In the genomic region with DNA sequence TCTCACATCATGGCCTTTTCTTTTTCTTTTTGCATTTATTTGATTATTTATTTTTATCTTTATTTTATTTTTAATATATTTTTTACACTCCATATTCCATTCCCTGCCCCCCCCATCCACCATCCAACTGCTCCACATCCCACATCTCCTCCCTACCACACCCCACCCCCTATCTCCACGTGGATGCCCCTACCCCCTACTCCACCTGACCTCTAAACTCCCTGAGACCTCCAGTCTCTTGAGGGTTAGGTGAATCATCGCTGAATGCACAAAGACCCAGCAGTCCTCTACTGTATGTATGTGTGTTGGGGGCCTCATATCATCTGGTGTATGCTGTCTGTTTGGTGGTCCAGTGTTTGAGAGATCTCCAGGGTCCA, we compare ENCODE assay signal across 7 mouse cellular contexts.
DNase-seq lines count a peak whose midpoint lies in the region; ATAC-seq and TF ChIP-seq lines count a peak whose summit lies in the region.
"Not testable (repeated sequence)": the region's sequence is repeated elsewhere in the genome, so short reads cannot be mapped to it uniquely, and the experiment has no call there.

No protein-coding gene starts in this region.

- not testable (repeated sequence) for H3K4me3 ChIP-seq in forebrain, embryonic 15.5 days; hindbrain, embryonic 15.5 days; midbrain, embryonic 13.5 days (replicated peaks); midbrain, postnatal 0 days (ENCODE audit: low read depth, low read length); neural tube, embryonic 13.5 days
- H3K4me3 ChIP-seq in megakaryocyte, embryonic 14.5 days (replicated peaks): peak overlapping the region; percentile 74
- H3K4me3 ChIP-seq in thymus, adult 2 months (ENCODE audit: control insufficient read depth, insufficient read depth, low read length): peak overlapping the region; percentile 27; the same call in 1 of the 2 replicates

- H3K27me3 ChIP-seq in forebrain, embryonic 15.5 days; hindbrain, embryonic 15.5 days; megakaryocyte, embryonic 14.5 days (replicated peaks); midbrain, embryonic 13.5 days; midbrain, postnatal 0 days (ENCODE audit: insufficient read depth, low read length); neural tube, embryonic 13.5 days; thymus, adult 2 months (ENCODE audit: control insufficient read depth, insufficient read depth, low read length): not testable (repeated sequence)

- DNase-seq in midbrain, postnatal 0 days (ENCODE audit: low spot score); thymus, adult 2 months: not testable (repeated sequence)

- not testable (repeated sequence) for TF ChIP-seq CTCF in midbrain, postnatal 0 days (IDR thresholded peaks at IDR 0.05); thymus, adult 2 months (IDR thresholded peaks at IDR 0.05; ENCODE audit: borderline replicate concordance, control insufficient read depth, extremely low read depth, insufficient read depth, low read length, poor library complexity)

- WGBS in forebrain, embryonic 15.5 days: 33% methylated on average over 2 of the region's 2 CpGs
- WGBS in hindbrain, embryonic 15.5 days: 50% methylated on average over 2 of the region's 2 CpGs
- whole genome bisulfite sequencing in midbrain, embryonic 13.5 days: 40% methylated on average over 2 of the region's 2 CpGs
- WGBS in midbrain, postnatal 0 days: 57% methylated on average over 2 of the region's 2 CpGs
- 44% methylated on average over 2 of the region's 2 CpGs for WGBS in neural tube, embryonic 13.5 days
- 45% methylated on average over 2 of the region's 2 CpGs for WGBS in thymus, adult 2 months

- not testable (repeated sequence) for H3K9me3 ChIP-seq in forebrain, embryonic 15.5 days; hindbrain, embryonic 15.5 days; megakaryocyte, embryonic 14.5 days; midbrain, embryonic 13.5 days; midbrain, postnatal 0 days (ENCODE audit: low read length); neural tube, embryonic 13.5 days

- ATAC-seq in forebrain, embryonic 15.5 days (replicated peaks): peak; percentile 23; the same call in 1 of the 2 replicates
- peak; percentile 63; the same call in 1 of the 2 replicates for ATAC-seq in hindbrain, embryonic 15.5 days (ENCODE audit: low FRiP score, low read depth)
- peak; percentile 72 for ATAC-seq in midbrain, embryonic 13.5 days
- ATAC-seq in midbrain, postnatal 0 days (ENCODE audit: low FRiP score): peak; percentile 20; the same call in 1 of the 2 replicates
- ATAC-seq in neural tube, embryonic 13.5 days (ENCODE audit: low read depth): peak; percentile 40

- H3K36me3 ChIP-seq in forebrain, embryonic 15.5 days; hindbrain, embryonic 15.5 days; megakaryocyte, embryonic 14.5 days (replicated peaks; ENCODE audit: low read length); midbrain, embryonic 13.5 days; midbrain, postnatal 0 days (ENCODE audit: insufficient read depth, low read length); neural tube, embryonic 13.5 days; thymus, adult 2 months (ENCODE audit: control insufficient read depth, insufficient read depth, low read length): not testable (repeated sequence)

- TF ChIP-seq POLR2A in thymus, adult 2 months (IDR thresholded peaks at IDR 0.05; ENCODE audit: control insufficient read depth, extremely low read depth, insufficient read depth, low read length, poor library complexity): not testable (repeated sequence)

- H3K4me2 ChIP-seq in forebrain, embryonic 15.5 days (replicated peaks); hindbrain, embryonic 15.5 days; midbrain, embryonic 13.5 days (replicated peaks); midbrain, postnatal 0 days (ENCODE audit: low read depth, low read length, poor library complexity, severe bottlenecking); neural tube, embryonic 13.5 days: not testable (repeated sequence)

- H3K27ac ChIP-seq in forebrain, embryonic 15.5 days (replicated peaks); hindbrain, embryonic 15.5 days (replicated peaks); midbrain, embryonic 13.5 days; midbrain, postnatal 0 days (ENCODE audit: low read depth, low read length); neural tube, embryonic 13.5 days (replicated peaks): not testable (repeated sequence)
- peak overlapping the region; percentile 91 for H3K27ac ChIP-seq in thymus, adult 2 months (ENCODE audit: control insufficient read depth, insufficient read depth, low read length)

- H3K4me1 ChIP-seq in forebrain, embryonic 15.5 days; hindbrain, embryonic 15.5 days (replicated peaks); midbrain, embryonic 13.5 days (replicated peaks); midbrain, postnatal 0 days (ENCODE audit: insufficient read depth, low read length); neural tube, embryonic 13.5 days (replicated peaks); thymus, adult 2 months (replicated peaks; ENCODE audit: control insufficient read depth, insufficient read depth, low read length): not testable (repeated sequence)
- H3K4me1 ChIP-seq in megakaryocyte, embryonic 14.5 days: peaks cover 68% of the 10 kb centered on the region

- not testable (repeated sequence) for H3K9ac ChIP-seq in forebrain, embryonic 15.5 days (replicated peaks); hindbrain, embryonic 15.5 days; midbrain, embryonic 13.5 days (replicated peaks); midbrain, postnatal 0 days (replicated peaks; ENCODE audit: low read length, poor library complexity, severe bottlenecking); neural tube, embryonic 13.5 days

Comparison
In these comparisons a context has a peak if more than half of its experiments do, and no peak if none do; other contexts are left out.
1. ATAC-seq: peak in every context shown above with its lines; median percentile 72 in midbrain, embryonic 13.5 days; 63 in hindbrain, embryonic 15.5 days; 40 in neural tube, embryonic 13.5 days; 23 in forebrain, embryonic 15.5 days; 20 in midbrain, postnatal 0 days.